Mouse (Mus musculus) liver, adult (tissue): Measurements from ENCODE around the gene Sox5.

Experiments used
- GATA4 ChIP-seq: IDR thresholded peaks from 2 replicates; pipeline ENCODE4 v1.6.1; 2014; ENCODE audit warnings: mild to moderate bottlenecking, low read length; ENCODE audit not compliant: insufficient replicate concordance

Sox5 gene

GRCm38 (mm10) chr6:144746436-144746835, 35.3 kb downstream of the Sox5 start:
- TF ChIP-seq GATA4: no peak

DNA sequence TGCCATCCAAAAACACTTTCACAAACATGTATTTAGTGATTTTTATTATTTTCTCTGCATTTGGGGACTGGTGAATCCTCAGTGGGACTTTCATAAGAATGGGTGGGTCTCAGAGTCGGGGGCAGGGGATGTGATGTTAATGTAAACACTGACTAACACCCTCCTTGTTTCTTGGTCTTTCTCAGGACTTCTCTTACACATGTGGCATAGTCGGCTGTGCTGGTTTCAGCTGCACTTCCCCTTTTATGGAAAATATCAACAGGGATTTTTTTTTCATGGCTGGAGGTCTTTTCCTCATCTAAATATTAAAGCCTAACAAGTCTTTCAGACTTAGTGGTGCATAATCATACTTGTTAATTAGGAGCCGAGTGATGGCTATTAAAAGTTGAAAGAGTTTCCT, 39.2 kb downstream of the Sox5 start:
- TF ChIP-seq GATA4: no peak

- TF ChIP-seq GATA4: no peak
These were observed 40.6 kb downstream of the Sox5 start for GRCm38 (mm10) chr6:144741080-144741655.

- TF ChIP-seq GATA4: no peak
These were observed 41.4 kb downstream of the Sox5 start for GRCm38 (mm10) chr6:144740343-144740742.

DNA sequence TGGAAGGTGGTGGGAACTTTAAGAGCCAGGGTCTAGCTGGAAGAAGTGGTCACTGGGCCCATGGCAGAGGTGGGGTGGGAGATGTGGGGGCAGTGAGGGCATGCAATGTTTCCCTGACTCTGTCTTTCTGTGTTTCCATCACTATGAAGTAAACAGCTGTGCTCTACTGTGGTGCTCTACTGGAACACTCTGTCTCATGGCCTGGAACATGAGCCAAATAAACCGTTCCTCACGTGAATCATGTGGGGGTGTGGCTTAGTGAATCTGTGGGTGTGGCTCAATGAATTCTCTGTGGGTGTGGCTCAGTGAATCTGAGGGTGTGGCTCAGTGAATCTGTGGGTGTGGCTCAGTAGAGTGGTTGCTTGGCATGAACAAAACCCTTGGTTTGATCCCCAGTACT, 42.0 kb downstream of the Sox5 start:
- TF ChIP-seq GATA4: no peak

- no peak for TF ChIP-seq GATA4
These were observed 44.0 kb downstream of the Sox5 start for GRCm38 (mm10) chr6:144737786-144738185.

GRCm38 (mm10) chr6:144731251-144731970, 50.4 kb downstream of the Sox5 start:
- TF ChIP-seq GATA4: no peak

DNA sequence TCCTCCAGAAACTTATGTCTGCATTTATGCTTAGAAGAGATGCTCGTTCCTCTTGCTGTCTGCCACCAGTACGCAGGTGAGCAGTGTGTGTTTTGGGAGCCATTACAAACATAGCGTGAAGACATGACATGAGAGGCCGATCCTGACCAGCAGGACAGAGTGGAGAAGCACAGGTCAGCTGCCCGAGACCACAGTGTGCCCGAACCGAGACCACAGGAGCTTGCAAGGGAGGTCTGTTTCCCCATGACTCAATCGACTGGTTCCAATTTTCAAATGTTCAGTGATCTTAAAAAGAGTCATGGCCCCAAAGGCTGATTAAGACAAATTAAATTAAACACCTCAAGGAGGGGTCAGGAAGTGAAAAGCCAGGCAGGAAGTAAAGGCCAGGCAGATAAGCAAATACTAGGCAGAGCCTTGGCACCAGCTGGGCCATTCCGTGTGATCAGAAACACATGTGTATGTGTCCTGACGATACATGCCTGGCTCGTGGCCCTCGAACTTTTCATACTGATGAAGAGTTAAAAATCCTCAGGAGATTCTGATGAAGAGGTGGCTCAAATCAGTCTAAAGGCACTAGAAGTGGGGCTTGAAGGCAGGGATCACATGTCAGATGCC, 58.1 kb downstream of the Sox5 start:
- TF ChIP-seq GATA4: no peak

DNA sequence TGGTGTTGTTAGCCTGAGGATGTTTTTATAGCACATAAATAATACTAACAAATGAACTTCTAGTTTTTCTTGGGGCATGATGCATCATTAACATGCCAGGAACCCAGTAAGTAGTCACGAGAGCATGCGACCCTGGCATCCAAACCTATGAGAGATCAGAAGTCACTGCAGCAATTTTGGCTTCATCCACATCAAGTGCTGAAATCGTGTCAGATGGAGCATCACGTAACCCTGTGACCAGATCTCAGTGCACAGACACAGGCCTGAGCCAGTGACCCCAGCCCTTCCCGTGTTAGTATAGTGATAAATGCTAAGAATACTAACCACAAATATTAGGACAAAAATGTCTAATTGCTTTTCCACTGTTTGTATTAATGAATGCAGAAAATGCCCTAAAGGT, 58.8 kb downstream of the Sox5 start:
- TF ChIP-seq GATA4: no peak

- no peak for TF ChIP-seq GATA4
These were observed 60.9 kb downstream of the Sox5 start for GRCm38 (mm10) chr6:144720846-144721245.

- no peak; the same call in 1 of the 2 replicates for TF ChIP-seq GATA4
These were observed 65.4 kb downstream of the Sox5 start for GRCm38 (mm10) chr6:144716376-144716775.

DNA sequence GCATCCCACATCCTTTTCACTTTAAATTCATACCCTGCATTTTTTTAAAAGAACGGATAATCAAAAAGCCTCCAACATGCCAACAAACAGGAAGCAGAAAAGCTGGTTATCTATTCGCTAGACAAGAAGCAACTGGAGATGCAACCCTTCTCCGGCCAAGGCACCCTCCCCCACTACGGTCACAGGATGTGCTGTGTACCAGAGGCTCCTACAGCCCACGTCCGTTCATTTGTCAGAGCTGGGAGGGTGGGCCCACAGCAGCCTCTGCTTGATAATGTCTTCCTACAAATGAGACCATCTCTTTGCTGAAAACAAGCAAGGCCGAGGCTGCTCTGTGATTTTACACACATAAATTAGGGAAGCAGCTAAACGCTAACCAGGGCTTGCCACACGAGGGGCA, 69.9 kb downstream of the Sox5 start:
- peak; percentile 63; the same call in 1 of the 2 replicates for TF ChIP-seq GATA4

- peak; percentile 69; the same call in 1 of the 2 replicates for TF ChIP-seq GATA4
These were observed 71.0 kb downstream of the Sox5 start for GRCm38 (mm10) chr6:144710816-144711215.

DNA sequence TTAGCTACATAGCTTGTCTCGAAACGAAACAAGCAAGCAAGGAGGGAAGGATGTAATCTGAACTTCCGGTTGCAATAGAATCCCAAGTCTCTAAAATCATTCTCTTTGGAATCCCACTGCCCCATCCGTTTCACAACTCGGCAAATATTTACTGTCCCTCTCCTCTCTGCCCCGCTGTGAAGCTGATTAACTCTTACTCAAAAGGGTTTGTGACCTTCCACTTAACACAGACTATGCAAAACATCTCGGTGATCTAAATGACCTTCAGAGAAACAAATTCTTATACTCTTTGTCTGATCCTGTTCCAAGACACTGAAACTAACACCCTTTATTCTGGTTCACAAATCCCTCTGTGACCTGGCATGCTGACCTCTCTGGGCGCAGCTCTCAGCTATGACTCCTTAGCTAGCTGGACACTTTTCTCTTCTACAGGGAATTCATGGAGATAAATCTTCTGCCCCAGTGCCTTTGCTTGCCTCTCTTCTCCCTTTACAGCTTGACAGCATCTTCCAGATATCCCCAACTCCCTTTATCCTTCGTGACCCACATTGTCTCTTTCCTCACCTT, 72.1 kb downstream of the Sox5 start:
- TF ChIP-seq GATA4: no peak

DNA sequence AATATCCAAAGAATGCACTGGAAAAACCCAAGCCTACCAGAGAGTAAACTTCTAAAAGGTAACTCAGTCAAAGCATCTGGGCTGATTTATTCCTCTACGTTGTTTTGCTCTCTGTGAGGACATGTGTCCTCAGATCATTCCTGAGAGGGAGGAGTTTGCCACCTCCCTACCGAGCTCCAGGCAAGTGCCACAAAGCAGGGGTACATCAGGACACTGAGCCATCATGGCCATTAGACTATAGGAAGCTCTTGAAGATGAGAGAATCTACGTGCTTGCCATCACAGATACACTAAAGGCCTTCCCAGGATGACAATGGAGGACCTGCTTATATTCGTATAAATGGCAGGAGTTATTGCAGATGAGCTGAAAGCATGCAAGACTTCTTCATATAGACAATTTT, 73.4 kb downstream of the Sox5 start:
- TF ChIP-seq GATA4: no peak

- no peak for TF ChIP-seq GATA4
These were observed 73.8 kb downstream of the Sox5 start for GRCm38 (mm10) chr6:144707976-144708375.
